In genomic region chr17:44570899-44571298, GRCm38 (mm10) we compare ENCODE assay signal across 33 mouse cellular contexts.
"Had no signal": no experiment of that assay in that cellular context is flagged by ENCODE, and none has a peak within 500 bp of the region (broad histone marks: within the 10 kb centered on the region; RNA-seq: fewer than 3 reads in every experiment).

No protein-coding gene starts in this region.

- H3K4me3 ChIP-seq: limb, embryonic 10.5 days; limb, embryonic 12.5 days; limb, embryonic 13.5 days; limb, embryonic 15.5 days; liver, embryonic 12.5 days; liver, embryonic 13.5 days; liver, embryonic 15.5 days; lung, embryonic 15.5 days; megakaryocyte, embryonic 14.5 days; midbrain, embryonic 10.5 days; midbrain, embryonic 12.5 days; midbrain, embryonic 13.5 days; midbrain, embryonic 15.5 days; myocyte; neural tube, embryonic 12.5 days; neural tube, embryonic 13.5 days had no signal

- H3K36me3 ChIP-seq: limb, embryonic 10.5 days; limb, embryonic 12.5 days; limb, embryonic 13.5 days; limb, embryonic 15.5 days; liver, embryonic 12.5 days; liver, embryonic 13.5 days; liver, embryonic 15.5 days; lung, embryonic 15.5 days; midbrain, embryonic 10.5 days; midbrain, embryonic 12.5 days; midbrain, embryonic 13.5 days; midbrain, embryonic 15.5 days; neural tube, embryonic 12.5 days; neural tube, embryonic 13.5 days had no signal

- ATAC-seq: liver, embryonic 12.5 days; liver, postnatal 0 days; lung, postnatal 0 days; midbrain, embryonic 13.5 days; midbrain, embryonic 15.5 days; midbrain, embryonic 16.5 days had no signal

- H3K9ac ChIP-seq: limb, embryonic 12.5 days; limb, embryonic 13.5 days; limb, embryonic 15.5 days; liver, embryonic 12.5 days; liver, embryonic 13.5 days; liver, embryonic 14.5 days; liver, embryonic 15.5 days; liver, postnatal 0 days; lung, embryonic 14.5 days; lung, embryonic 15.5 days; midbrain, embryonic 12.5 days; midbrain, embryonic 13.5 days; midbrain, embryonic 15.5 days; neural tube, embryonic 12.5 days; neural tube, embryonic 13.5 days had no signal

- DNase-seq: left cerebral cortex, postnatal 4 days; liver; liver, embryonic 13.5 days; liver, postnatal 0 days; lung, adult 18-20 months; lung, adult 2 months; lung, embryonic 14.5 days; lung, postnatal 10 days; lung, postnatal 14 days; lung, postnatal 36 days; lung, postnatal 4 days; midbrain, embryonic 14.5 days had no signal

- H3K4me2 ChIP-seq: limb, embryonic 12.5 days; limb, embryonic 13.5 days; limb, embryonic 15.5 days; liver, embryonic 11.5 days; liver, embryonic 12.5 days; liver, embryonic 13.5 days; liver, embryonic 15.5 days; lung, embryonic 14.5 days; lung, embryonic 15.5 days; midbrain, embryonic 11.5 days; midbrain, embryonic 12.5 days; midbrain, embryonic 13.5 days; midbrain, embryonic 15.5 days; neural tube, embryonic 12.5 days; neural tube, embryonic 13.5 days had no signal

- H3K4me1 ChIP-seq: liver, embryonic 12.5 days; liver, embryonic 13.5 days; liver, embryonic 15.5 days; lung, embryonic 15.5 days; midbrain, embryonic 10.5 days; midbrain, embryonic 12.5 days; midbrain, embryonic 13.5 days; midbrain, embryonic 15.5 days; neural tube, embryonic 12.5 days had no signal

- H3K27ac ChIP-seq: limb, embryonic 10.5 days; limb, embryonic 12.5 days; limb, embryonic 13.5 days; limb, embryonic 15.5 days; liver, embryonic 12.5 days; liver, embryonic 13.5 days; liver, embryonic 14.5 days; liver, embryonic 15.5 days; lung, embryonic 15.5 days; macrophage; midbrain, embryonic 10.5 days; midbrain, embryonic 12.5 days; midbrain, embryonic 13.5 days; midbrain, embryonic 15.5 days; neural tube, embryonic 12.5 days; neural tube, embryonic 13.5 days had no signal

- H3K9me3 ChIP-seq: limb, embryonic 10.5 days; limb, embryonic 12.5 days; limb, embryonic 13.5 days; limb, embryonic 15.5 days; liver, embryonic 12.5 days; liver, embryonic 13.5 days; liver, embryonic 15.5 days; lung, embryonic 15.5 days; megakaryocyte, embryonic 14.5 days; midbrain, embryonic 10.5 days; midbrain, embryonic 12.5 days; midbrain, embryonic 13.5 days; midbrain, embryonic 15.5 days; neural tube, embryonic 12.5 days; neural tube, embryonic 13.5 days had no signal

- H3K27me3 ChIP-seq: liver, embryonic 12.5 days; liver, embryonic 13.5 days; liver, embryonic 15.5 days; midbrain, embryonic 12.5 days; midbrain, embryonic 13.5 days; midbrain, embryonic 15.5 days; neural tube, embryonic 12.5 days; neural tube, embryonic 13.5 days had no signal
